In genomic region chr13:73383585-73383984, GRCm38 (mm10) we compare ENCODE assay signal across 9 mouse cellular contexts. TPM values are rescaled to one million over a fixed set of nuclear protein-coding genes. Genes with fewer than 3 reads are reported as not detected.
A peak's percentile ranks its signal among the peaks of the same experiment; 100 is the strongest.
DNase-seq lines count a peak whose midpoint lies in the region; ATAC-seq and TF ChIP-seq lines count a peak whose summit lies in the region.
"Had no signal": no experiment of that assay in that cellular context is flagged by ENCODE, and none has a peak within 500 bp of the region (broad histone marks: within the 10 kb centered on the region; RNA-seq: fewer than 3 reads in every experiment).

No protein-coding gene starts in this region.

- H3K36me3 ChIP-seq in liver, embryonic 14.5 days (replicated peaks; ENCODE audit: control insufficient read depth, insufficient read depth, low read depth) = no peaks in the 10 kb centered on the region
- no peaks in the 10 kb centered on the region for H3K36me3 ChIP-seq in hindbrain, embryonic 16.5 days (ENCODE audit: control insufficient read depth, insufficient read depth, low read length)
- H3K36me3 ChIP-seq: stomach, embryonic 15.5 days had no signal

- peak; percentile 75 for TF ChIP-seq CTCF in liver, embryonic 14.5 days (IDR thresholded peaks at IDR 0.05; ENCODE audit: low read depth)

- no peak overlapping the region for H3K4me3 ChIP-seq in liver, embryonic 14.5 days (ENCODE audit: insufficient read depth in 1 of 2, low read depth in 2 of 2, low read length in 2 of 2)
- no peak overlapping the region for H3K4me3 ChIP-seq in hindbrain, embryonic 16.5 days (ENCODE audit: low read length)
- H3K4me3 ChIP-seq: stomach, embryonic 15.5 days had no signal

- no peaks in the 10 kb centered on the region for H3K9me3 ChIP-seq in liver, embryonic 14.5 days (ENCODE audit: control insufficient read depth, low read length)
- no peaks in the 10 kb centered on the region for H3K9me3 ChIP-seq in hindbrain, embryonic 16.5 days (ENCODE audit: control insufficient read depth, low read length)
- H3K9me3 ChIP-seq: stomach, embryonic 15.5 days had no signal

- no peak overlapping the region for H3K4me2 ChIP-seq in liver, embryonic 14.5 days (ENCODE audit: low read depth)
- H3K4me2 ChIP-seq in hindbrain, embryonic 16.5 days (ENCODE audit: low read length) = no peak overlapping the region
- H3K4me2 ChIP-seq: stomach, embryonic 15.5 days had no signal

- no peaks in the 10 kb centered on the region for H3K27me3 ChIP-seq in liver, embryonic 14.5 days (ENCODE audit: control insufficient read depth, insufficient read depth, low read length)
- H3K27me3 ChIP-seq in hindbrain, embryonic 16.5 days (replicated peaks; ENCODE audit: control insufficient read depth, insufficient read depth, low read length) = no peaks in the 10 kb centered on the region
- H3K27me3 ChIP-seq: stomach, embryonic 15.5 days had no signal

- TF ChIP-seq EP300 in liver, embryonic 14.5 days (IDR thresholded peaks at IDR 0.05; ENCODE audit: low read depth) = no peak

- WGBS in liver, embryonic 14.5 days (ENCODE audit: insufficient replicate concordance) = 34% methylated on average over 3 of the region's 3 CpGs
- WGBS in hindbrain, embryonic 16.5 days = 73% methylated on average over 3 of the region's 3 CpGs

- no peak for ATAC-seq in liver, embryonic 14.5 days (ENCODE audit: insufficient read depth)
- ATAC-seq in hindbrain, embryonic 16.5 days = no peak

- no peak overlapping the region for H3K27ac ChIP-seq in liver, embryonic 14.5 days
- H3K27ac ChIP-seq in hindbrain, embryonic 16.5 days (ENCODE audit: low read depth, low read length) = no peak overlapping the region
- H3K27ac ChIP-seq: stomach, embryonic 15.5 days had no signal

- peak; percentile 16 for DNase-seq in gastrocnemius, adult 18-20 months (ENCODE audit: low spot score)
- no peak for DNase-seq in gastrocnemius, postnatal 25 days
- DNase-seq in liver, embryonic 14.5 days (ENCODE audit: low read depth in 3 of 3, low spot score in 3 of 3) = peak; percentile 7 to 30 (median 13)
- no peak for DNase-seq in liver
- peak; percentile 45 for DNase-seq in c-Kit-positive CD71-positive TER-119-negative erythroid progenitor cells, embryonic 14.5 days (ENCODE audit: low read depth)
- peak; percentile 73 for DNase-seq in lung, postnatal 36 days
- no peak for DNase-seq in right cerebral cortex, postnatal 4 days

- H3K9ac ChIP-seq in liver, embryonic 14.5 days (replicated peaks) = no peak overlapping the region
- H3K9ac ChIP-seq in hindbrain, embryonic 16.5 days (ENCODE audit: low read depth, low read length) = no peak overlapping the region
- H3K9ac ChIP-seq: stomach, embryonic 15.5 days had no signal

- H3K4me1 ChIP-seq in liver, embryonic 14.5 days (replicated peaks; ENCODE audit: control insufficient read depth in 2 of 2, insufficient read depth in 2 of 2, low read length in 1 of 2) = no peaks in the 10 kb centered on the region
- no peaks in the 10 kb centered on the region for H3K4me1 ChIP-seq in hindbrain, embryonic 16.5 days (ENCODE audit: control insufficient read depth, insufficient read depth, low read depth, low read length)
- H3K4me1 ChIP-seq: stomach, embryonic 15.5 days had no signal

RNA-seq across cellular contexts. Expression of gene Ndufs6, which starts 55.2 kb away (rescaled TPM):
- total RNA-seq in gastrocnemius, adult 18-20 months (2021) = 100 to 1,000 TPM; 433 to 453 TPM
- 100 to 1,000 TPM; 429 to 436 TPM for total RNA-seq in gastrocnemius, postnatal 25 days (2021)
- polyA plus RNA-seq in liver, embryonic 14.5 days (2012; rRNA removed) = 117 and 158 TPM in 2 replicates
- 290 and 302 TPM in 2 replicates for polyA plus RNA-seq in liver, embryonic 14.5 days (2014; fragmentation: Nextera tagmentation; extraction: Ambion mirVana)
- 415 and 483 TPM in 2 replicates for polyA plus RNA-seq in hindbrain, embryonic 16.5 days (2015; fragmentation: Nextera tagmentation; extraction: Ambion mirVana)

RNA-seq across cellular contexts. Expression of gene Mrpl36, which starts 55.3 kb away (rescaled TPM):
- total RNA-seq in gastrocnemius, adult 18-20 months (2021) = 10 to 100 TPM; 44.3 to 49.4 TPM
- total RNA-seq in gastrocnemius, postnatal 25 days (2021) = 10 to 100 TPM; 44.8 to 46.9 TPM
- polyA plus RNA-seq in liver, embryonic 14.5 days (2012; rRNA removed) = 49.6 and 52.4 TPM in 2 replicates
- polyA plus RNA-seq in liver, embryonic 14.5 days (2014; fragmentation: Nextera tagmentation; extraction: Ambion mirVana) = 86.7 and 93.8 TPM in 2 replicates
- polyA plus RNA-seq in hindbrain, embryonic 16.5 days (2015; fragmentation: Nextera tagmentation; extraction: Ambion mirVana) = 72.4 and 80.5 TPM in 2 replicates

Comparison
In these comparisons a context has a peak if more than half of its experiments do, and no peak if none do; other contexts are left out.
1. DNase-seq: peak in gastrocnemius, adult 18-20 months (single experiment), liver, embryonic 14.5 days (3 of 3), c-Kit-positive CD71-positive TER-119-negative erythroid progenitor cells, embryonic 14.5 days (single experiment) and lung, postnatal 36 days (single experiment); none in gastrocnemius, postnatal 25 days (single experiment), liver (single experiment) and right cerebral cortex, postnatal 4 days (single experiment).